Mouse (Mus musculus) 3134 (cell line): ENCODE results near the gene Acly.
A peak's percentile ranks its signal among the peaks of the same experiment; 100 is the strongest.
"Not testable (repeated sequence)": the region's sequence is repeated elsewhere in the genome, so short reads cannot be mapped to it uniquely, and the experiment has no call there.

Experiments used
- DNase-seq: peaks from one replicate; pipeline ENCODE4 v3.0.0-alpha.2; 2011; ENCODE audit warnings: low spot score; ENCODE audit not compliant: insufficient read length; ENCODE audit errors: extremely low read depth

The Acly gene

DNA sequence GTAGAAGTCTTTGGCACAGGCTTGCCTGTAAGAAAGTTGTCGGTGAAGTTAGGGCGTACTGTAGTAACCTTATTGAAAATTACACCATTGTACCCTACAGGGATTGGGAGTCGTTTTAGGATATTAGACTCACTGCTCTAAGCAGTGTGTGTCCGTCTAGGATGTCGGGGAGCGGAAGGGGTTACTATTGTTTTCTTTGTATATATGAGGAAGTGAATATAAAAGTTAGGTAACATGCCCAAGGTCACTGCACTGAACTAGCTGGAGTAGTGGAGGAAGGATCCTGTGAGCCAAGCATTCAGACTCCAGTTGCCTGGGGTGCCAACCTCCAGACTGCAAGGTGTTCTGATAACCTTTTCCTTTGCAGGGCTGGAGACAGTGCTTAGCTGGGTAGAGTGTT, 19.2 kb upstream of the Acly start:
- DNase-seq: no peak

DNA sequence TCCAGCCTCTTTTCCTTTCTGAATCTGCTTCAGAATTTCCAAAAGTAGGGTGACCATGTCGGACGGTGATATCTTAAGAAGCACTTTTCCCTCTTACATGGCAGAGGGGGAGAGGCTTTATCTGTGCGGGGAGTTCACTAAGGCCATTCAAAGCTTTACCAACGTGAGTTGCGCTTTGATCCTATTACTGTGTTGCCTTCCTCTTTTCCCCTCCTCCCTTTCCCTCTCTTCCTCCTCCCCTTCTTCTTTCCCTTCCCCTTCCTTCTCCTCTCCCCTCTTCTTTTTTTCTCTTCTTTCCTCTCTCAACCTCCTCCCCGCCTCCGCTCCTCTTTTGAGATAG, 17.9 kb upstream of the Acly start:
- DNase-seq: no peak

DNA sequence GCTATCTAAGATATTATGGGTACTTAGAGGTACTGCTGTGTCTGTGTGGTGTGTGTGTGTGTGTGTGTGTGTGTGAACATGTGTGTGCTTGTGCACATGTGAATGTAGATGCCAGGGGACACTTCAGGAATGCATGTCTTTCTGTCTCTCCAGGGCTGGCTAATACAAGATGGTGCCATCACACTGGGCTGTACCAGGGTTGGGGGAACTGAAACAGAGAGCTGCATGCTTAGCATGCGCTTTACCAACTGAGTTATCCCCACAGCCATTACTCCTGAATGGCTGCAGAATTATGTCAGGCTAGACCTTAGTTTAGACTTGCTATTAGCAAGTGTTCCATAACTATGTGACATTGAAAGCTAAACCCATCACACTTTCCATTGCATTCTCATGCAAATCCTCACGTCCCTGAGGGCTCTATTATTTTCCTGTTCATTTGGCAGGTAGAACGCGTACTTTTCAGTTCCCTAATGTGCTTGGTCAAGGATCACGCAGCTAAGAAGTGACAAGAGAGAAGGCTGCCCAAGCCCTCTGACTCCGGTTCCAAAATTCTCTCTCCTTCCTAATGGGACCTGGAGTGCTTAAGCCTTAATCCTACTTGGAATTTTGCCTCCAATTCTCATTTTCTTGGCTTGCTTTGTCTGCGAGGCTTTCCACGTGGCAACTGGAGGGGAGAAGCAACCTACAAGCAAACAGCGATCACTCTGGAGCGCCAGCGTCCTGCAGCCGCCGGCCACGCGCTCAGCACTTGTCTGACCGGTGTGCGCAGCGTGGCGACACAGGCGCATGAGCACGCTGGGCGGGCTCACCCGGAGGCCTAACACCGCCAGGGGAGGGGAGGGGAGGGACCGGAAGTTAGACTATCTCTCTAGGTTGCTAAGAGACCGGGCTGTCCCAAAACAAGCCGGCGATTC, 17.3 kb upstream of the Acly start, which contains the start of gene Ttc25:
Ttc25 (plus strand) TSS at position 776 of the 914 bp plus-strand sequence.
- peak; percentile 94 for DNase-seq

DNA sequence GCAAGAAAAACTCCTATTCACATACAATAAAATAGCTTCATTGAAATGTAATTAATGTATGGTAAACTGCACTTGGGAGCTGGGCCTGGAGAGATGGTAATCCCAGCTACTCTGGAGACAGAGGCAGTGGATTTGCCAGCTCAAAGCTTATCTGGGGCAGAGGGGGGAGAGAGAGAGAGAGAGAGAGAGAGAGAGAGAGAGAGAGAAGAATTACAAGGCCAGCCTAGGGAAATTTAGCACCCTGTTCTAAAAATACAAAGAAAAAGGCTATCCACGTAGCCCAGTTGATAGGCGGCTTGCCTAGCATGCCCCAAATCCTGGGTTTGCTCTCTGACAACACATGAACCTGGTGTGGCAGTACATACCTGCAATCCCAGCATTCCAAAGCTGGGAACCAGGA, 13.8 kb upstream of the Acly start:
- no peak for DNase-seq

DNA sequence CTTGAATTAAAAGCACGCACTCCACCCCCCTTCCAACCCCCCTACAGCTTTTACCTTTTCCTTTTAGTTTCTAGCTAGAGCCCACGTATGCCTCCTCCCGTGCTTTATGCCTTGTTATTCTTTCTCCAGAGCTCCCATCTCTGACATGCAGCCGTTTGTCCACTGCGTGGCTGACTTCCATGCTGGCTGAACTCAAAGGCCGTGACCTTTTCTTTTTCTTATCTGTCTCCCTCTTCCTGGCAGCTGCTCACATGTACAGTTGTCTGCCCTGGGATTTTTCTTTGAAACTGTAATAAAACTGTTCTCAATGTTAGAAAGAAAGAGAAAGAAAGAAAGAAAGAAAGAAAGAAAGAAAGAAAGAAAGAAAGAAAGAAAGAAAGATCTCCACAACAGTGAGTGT, 13.2 kb upstream of the Acly start:
- no peak for DNase-seq

DNA sequence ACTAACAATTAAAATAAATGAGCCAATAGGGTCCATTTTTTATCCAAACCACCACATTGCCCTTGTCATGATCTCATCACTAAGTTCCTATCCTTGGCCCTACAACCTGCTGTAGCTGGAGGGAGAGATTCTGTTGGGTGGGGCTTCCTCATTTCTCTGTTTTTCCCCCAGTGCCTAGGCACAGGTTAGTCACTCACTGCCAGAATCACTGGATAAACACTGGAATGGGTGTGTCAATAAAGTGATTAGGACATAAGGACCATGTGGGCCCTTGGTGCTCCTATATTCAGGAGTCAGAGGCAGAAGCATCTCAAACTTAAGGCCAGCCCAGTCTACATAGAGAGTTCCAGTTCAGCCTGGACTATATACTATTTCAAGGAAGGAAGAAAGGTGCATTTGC, 8.7 kb upstream of the Acly start:
- DNase-seq: peak; percentile 66

DNA sequence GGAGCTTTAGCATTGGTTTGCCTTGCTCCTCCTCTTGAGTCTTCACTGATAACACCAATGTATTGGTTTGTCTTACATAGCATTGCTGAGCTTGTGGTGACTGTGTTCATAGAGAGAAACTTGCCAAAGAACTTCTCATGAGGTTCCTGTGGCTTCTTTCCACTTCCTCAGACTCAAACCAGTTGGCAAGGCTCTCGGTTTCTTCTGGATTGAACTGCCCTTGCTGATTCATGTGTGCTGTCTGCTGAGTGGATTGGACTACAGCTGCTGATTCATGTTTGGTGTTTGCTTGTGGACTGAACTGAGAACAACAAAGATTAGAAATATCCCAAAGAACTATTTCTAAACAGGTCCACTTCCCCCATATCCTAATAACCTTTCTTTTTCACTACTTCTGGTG, 8.2 kb upstream of the Acly start:
- DNase-seq: peak; percentile 82

DNA sequence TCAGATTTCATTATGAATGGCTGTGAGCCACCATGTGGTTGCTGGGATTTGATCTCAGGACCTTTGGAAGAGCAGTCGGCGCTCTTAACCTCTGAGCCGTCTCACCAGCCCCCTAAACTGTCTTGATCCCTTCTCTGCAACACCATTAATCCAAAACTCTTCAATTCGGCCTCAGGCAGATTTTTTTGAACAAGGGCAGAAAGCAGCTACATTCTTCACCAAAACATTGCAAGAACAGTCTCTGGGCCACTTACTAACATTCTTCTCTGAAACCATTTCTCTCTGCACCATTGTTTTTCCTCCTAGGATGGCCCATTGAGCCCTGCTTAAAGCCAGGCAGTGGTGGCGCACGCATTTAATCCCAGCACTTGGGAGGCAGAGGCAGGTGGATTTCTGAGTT, 7.0 kb upstream of the Acly start:
- DNase-seq: not testable (repeated sequence)

DNA sequence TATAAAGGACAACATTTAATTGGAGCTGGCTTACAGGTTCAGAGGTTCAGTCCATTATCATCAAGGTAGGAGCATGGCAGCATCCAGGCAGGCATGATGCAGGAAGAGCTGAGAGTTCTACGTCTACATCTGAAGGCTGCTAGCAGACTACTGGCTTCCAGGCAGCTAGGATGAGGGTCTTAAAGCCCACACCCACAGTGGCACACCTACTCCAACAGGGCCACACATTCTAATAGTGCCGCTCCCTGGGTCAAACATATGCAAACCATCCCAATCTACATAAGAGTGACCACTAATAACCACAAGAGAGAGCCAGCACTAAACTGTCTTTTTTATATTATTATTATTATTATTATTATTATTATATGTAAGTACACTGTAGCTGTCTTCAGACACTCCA, 6.6 kb upstream of the Acly start:
- DNase-seq: not testable (repeated sequence)

DNA sequence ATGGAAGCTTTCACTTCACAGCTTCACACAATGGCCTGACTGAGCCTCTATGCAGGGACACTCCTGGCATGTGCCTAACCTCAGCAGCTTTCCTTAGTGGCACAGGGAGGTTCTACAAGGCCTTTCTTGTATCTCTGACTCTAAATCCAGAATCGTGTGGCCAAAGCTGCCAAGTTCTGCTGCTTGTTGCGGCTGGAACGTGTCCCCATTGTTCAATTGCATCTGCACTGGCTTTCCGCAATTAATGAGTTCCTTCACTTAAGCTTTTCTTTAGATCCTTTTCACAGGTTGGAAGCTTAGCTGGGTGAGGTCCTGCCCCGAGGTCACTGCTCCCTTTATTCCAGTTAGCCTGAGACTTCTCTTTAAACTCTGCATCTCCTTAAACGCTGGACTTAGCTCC, 6.1 kb upstream of the Acly start:
- no peak for DNase-seq

DNA sequence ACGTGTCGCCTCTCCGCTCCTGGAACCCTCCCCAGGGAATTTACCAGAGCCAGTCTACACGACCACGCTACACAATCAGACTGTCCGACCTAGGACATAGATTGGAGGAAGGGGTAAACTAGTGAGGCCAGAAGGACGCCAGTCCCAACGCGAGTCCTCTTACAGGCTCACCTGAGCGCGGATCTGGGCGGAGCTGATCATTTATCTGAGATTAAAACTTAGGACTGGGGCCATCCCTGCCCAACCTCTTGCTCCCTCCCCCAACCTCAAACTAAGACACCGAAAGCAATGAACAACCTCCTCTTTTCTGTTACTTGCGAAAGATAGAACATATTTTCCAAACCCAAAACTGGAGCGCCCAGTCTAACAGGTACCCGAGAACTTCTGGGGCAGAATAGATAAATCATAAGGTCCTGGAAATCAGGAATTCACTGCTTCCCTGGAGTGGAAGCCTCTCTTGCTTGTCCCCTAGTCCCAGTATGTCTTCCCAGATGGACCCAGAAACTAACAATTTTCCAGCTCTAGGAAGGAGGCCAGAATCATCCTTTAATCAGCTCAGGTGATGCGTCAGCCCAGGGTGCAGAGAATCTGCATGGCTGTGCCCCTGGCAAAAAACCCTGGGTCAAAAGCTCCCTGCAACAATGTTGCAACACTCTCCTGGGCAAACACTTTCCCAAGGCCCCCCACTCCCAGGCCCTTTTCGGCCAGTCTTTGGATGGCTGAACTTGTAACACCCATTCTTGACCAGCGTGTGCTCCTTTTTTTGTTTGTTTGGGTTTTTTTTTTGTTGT, 770 bp upstream of the Acly start:
- no peak for DNase-seq

DNA sequence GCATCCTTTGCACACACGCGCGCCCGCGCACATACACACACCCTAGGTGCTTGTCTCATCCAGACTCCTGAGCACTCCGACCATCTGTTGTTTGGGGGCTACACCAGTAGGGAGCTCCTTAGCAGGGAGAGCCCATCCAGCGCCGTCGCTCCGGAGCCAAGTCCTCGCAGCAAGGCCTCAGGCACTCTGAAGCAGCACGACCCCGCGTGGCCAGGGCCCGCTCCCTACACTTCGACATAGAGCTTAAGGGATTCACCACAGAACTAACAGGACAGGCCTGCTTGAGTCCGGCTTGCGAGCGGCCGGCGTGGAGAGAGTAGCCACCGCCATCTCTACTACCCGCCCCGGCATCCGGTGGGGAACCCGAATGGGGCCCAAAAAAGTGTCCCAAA, 738 bp downstream of the Acly start:
- DNase-seq: peak; percentile 74

DNA sequence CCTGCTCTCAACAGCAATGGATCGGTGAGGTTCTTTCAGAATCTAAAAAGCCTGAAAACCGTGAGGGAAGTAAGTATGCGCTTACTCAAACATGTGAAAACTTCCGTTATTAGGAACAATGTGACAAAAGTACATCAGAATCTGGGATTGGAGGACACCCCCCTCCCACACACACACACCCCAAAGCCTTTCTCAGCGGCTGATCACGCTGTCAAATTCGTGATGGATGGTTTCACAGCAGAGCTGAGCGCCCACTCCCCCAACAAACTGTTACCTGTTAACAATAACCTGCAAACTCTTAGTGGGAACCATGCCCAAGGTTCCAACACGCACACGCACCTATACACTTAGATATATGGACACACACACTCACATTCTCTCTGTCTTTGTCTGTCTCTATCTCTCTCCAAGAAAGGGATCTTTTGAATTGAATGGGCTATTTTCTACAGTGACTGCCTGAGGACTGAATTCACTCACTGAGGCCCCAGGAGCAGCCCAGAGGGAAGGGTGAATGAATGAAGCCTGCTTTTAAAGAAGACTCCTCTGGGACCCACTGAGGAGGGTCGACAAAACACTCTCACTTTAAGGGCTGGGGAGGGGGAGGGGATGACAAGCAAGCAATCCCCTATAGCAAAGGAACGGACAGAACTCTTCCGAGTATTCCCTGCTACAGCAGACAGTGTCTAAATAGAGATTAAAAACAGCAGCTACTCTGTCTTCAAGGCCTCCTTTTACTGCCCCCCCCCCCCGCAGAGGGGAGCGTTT, 1.6 kb downstream of the Acly start:
- no peak for DNase-seq

DNA sequence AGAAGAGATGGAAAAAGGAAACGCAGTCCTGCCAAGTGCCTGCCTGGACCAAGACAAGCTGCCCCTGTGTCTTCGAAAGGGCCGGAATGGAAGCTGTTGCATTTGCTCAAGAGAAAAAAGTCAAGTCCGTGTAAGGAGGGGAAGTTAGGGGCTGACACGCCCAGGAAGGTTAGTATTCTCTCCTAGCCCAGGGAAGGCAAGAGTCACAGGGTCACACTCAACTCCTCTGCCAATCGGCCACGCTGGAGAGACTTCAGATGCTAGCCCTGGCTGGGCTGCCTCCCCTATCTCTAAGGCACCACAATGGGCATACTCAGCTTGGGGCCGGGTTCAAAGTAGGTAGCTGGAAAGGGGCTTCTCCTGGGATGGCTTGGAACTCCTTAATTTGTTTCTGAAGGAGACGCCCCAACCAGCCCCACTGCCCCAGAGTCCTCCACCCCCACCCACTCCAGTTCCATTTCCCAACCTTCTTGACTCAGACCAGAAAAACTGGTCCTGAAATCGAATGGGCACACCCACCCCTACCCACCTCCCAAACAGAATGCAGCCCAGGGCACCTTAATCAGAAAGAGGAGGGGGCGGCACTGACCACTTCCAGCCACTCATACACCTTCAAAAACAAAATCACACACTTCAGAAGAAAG, 2.7 kb downstream of the Acly start:
- no peak for DNase-seq

DNA sequence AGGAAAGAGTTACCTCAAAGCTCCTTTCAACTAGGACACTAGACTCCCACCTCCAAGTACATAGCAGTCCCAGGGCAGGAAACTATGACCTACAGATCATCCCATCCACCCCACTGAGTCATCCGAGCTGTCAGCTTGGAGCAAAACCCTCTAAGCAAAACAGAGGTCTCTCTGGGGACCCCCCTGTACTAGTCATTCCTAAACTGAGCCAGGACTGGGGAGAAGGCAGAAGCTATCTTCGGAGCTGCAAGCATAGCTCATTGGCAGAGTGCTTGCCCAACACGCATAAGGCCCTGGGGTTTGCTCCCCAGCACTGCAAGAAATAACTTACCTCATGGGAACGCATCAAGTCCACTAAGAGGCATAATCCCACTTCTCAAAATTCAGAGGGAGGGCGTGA, 3.4 kb downstream of the Acly start:
- no peak for DNase-seq

DNA sequence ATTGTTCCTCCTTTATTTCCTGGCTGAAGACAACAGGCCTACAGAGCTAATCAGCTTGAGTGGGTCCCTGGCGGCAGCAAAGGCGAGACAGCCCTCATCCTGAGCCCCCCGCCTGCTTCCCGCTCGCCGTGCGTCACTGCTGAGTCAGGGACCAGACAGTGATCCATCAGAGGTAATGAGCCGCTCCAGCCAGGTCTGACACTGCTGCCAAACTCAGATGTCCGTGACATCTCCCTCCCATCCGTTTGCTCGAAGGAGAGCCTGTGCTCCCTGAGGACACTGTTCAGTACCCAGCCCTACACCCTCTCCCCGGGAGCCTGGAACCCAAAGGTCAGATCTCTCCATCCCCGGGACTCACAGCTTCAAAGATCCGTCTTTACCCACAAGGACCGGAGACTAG, 7.0 kb downstream of the Acly start:
- no peak for DNase-seq

DNA sequence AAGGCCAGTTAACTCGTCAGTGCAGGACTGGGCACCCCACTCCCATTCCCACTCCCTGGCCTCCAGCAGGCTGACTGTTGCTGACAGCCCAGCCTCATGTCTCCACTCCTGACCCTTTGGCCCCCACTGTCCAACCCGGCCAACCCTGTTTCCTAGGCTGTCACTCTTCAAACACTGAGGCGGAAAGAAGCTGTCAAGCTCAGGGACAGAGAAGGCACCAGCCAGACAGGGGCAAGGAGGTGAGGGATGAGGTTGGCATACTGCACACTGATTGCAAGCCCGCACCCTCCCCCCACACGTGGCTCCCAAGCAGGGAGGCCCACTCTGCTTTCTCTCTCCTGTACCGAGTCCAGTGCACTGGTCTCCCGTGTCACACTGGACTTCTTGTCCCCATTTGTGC, 8.6 kb downstream of the Acly start:
- DNase-seq: no peak

DNA sequence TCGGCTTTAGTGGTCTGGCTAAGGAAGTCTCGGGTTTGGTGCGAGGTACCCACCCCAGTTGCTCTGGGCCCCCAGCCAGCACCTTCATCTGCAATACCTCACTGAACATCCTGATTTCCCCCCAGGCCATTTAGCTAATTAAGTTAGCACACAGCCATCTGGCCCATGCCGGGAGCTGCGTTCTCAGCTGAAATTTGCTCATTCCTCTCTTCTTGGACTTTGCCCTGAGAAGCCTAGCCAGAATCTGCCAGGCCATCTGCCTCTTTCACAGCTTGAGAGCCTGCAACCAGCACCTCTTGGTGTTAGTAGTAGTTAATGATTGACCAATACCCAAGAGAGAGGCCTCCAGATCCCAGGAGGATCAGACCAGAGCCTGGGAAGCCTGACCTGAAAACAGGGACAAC, 9.6 kb downstream of the Acly start:
- DNase-seq: no peak

DNA sequence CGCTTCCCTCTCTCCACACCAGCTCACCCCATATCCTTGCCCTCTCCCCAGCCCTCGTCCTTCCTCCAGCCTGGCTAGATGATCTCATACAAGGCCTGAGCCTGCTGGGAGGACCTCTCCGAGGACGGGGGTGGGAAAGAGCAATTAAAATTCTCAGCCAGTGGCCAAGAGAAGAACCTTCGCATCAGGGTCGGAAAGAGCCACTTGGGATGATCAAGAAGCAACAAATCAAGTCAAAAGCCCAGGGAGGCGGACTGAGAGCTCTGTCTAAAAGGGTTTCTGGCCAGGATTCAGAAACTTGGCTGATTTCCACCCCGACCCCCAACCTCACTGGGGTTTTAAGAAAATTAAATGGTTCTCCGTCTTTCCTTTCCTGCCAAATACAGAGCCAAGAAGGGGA, 11.5 kb downstream of the Acly start:
- DNase-seq: no peak

DNA sequence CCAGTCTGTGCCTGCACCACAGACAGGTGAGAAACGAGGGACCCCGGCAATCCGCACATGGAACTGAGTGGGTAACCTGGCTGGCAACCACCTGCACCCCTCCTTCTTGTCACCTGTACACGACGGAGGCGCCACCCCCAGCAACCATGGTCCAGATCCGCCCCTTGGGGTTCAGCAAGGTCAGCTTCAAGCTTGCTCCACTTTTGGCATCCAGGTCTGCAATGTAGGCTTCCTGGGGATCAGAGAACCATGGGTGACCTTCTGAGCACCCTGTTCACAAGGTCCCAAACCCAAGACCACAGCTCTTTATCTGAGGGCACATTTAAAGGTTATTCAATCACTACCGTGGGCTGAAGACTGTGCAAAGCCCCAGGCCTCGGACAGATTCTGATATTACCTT, 12.0 kb downstream of the Acly start:
- no peak for DNase-seq

DNA sequence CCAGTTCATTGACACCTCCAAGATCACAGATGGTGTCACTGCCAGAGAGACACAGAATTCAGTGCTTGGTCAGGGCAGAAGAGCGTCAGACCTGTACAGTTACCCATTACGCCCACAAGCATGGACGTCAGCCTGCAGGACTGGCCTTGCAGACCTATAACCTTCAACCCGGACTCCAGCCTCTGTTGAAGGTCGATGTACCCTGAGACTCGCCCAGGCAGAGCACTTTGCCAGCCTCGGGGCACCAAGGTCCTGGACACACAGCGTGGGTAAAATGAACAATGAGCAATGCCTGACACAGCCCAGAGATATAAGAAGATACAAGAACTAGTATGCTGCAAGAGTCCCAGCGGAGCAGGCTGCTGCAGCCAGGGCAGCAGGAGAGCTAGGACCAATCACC, 12.7 kb downstream of the Acly start:
- DNase-seq: no peak
